Mouse (Mus musculus) erythroblast, embryonic 14.5 days (primary cell): ENCODE measurements at regions not wholly inside any gene's neighbourhood (a gene's known extent, or its start where the extent isn't known, plus 50 kb on each side); places are given as distances from the start of the nearest gene placed in this dataset.

Experiments
- GATA1 ChIP-seq: IDR thresholded peaks from 2 replicates; pipeline ENCODE4 v1.6.1; 2012; ENCODE audit warnings: low read length, inconsistent platforms, mixed read lengths
- TAL1 ChIP-seq: IDR thresholded peaks from 3 replicates; pipeline ENCODE4 v1.6.1; 2012; ENCODE audit warnings: low read length, inconsistent platforms, mixed read lengths

DNA sequence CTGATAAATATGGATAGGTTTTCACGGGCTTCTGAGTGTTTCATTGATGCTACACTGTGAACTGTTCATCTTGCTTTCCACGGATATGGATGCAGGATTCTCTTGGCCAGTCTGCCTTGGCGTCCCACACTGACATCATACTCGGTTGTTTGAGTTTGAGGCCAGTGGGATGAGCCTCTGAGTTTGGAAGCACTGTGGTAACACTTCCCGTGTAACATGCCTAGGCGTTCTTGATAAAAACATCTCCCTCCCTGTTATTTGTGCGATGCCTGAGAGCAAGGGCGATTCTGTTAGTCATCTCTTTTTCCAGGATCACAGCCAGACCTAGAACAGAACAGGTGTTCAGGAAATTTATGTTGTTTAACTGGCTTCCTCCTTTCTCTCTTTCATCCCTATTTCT lies 482.5 kb upstream of the Id2 start:
- TF ChIP-seq GATA1 = no peak
- no peak for TF ChIP-seq TAL1
